Mouse (Mus musculus): ENCODE results near the gene Ctbp2. TPM values are rescaled to one million over a fixed set of nuclear protein-coding genes. Genes with fewer than 3 reads are reported as not detected.

The Ctbp2 gene
- polyA plus RNA-seq, 1 experiment from 2014 or later: 134 TPM

- Histone ChIP-seq H3K9me3 (ENCODE audit: control insufficient read depth, low read length) (no peaks in the 10 kb centered on the region), H3K9ac (ENCODE audit: low read depth, low read length) (no peak overlapping the region), H3K4me2 (replicated peaks; ENCODE audit: low read depth, low read length) (no peak overlapping the region), H3K4me1 (replicated peaks; ENCODE audit: control insufficient read depth, insufficient read depth, low read length) (no peaks in the 10 kb centered on the region), H3K27ac (ENCODE audit: low read depth, low read length) (no peak overlapping the region), H3K27me3 (ENCODE audit: control insufficient read depth, insufficient read depth, low read length) (no peaks in the 10 kb centered on the region), H3K36me3 (ENCODE audit: control insufficient read depth, insufficient read depth, low read length) (no peaks in the 10 kb centered on the region), H3K4me3 (ENCODE audit: low read depth, low read length) (no peak overlapping the region)
- 94% methylated on average over 8 of the region's 8 CpGs for WGBS
- no peak for ATAC-seq (ENCODE audit: low FRiP score)
- no peak for DNase-seq (ENCODE audit: low spot score)
These were observed 71.3 kb downstream of the Ctbp2 start for GRCm38 (mm10) chr7:133052819-133053218.

- Histone ChIP-seq H3K36me3 (ENCODE audit: control insufficient read depth, insufficient read depth, low read length) (no peaks in the 10 kb centered on the region), H3K9me3 (ENCODE audit: control insufficient read depth, low read length) (no peaks in the 10 kb centered on the region), H3K9ac (ENCODE audit: low read depth, low read length) (no peak overlapping the region), H3K4me3 (ENCODE audit: low read depth, low read length) (no peak overlapping the region), H3K27me3 (ENCODE audit: control insufficient read depth, insufficient read depth, low read length) (no peaks in the 10 kb centered on the region), H3K27ac (ENCODE audit: low read depth, low read length) (no peak overlapping the region), H3K4me1 (replicated peaks; ENCODE audit: control insufficient read depth, insufficient read depth, low read length) (no peaks in the 10 kb centered on the region), H3K4me2 (replicated peaks; ENCODE audit: low read depth, low read length) (no peak overlapping the region)
- WGBS: 89% methylated on average over 6 of the region's 6 CpGs
- ATAC-seq (ENCODE audit: low FRiP score) (no peak), DNase-seq (ENCODE audit: low spot score) (no peak)
These were observed 73.5 kb downstream of the Ctbp2 start for GRCm38 (mm10) chr7:133050681-133051080.

GRCm38 (mm10) chr7:133048085-133048630 lies 76.0 kb downstream of the Ctbp2 start:
- no peak overlapping the region for H3K4me2 ChIP-seq (replicated peaks; ENCODE audit: low read depth, low read length)
- WGBS: 84% methylated on average over 3 of the region's 3 CpGs
- no peak for DNase-seq (ENCODE audit: low spot score)
- no peaks in the 10 kb centered on the region for H3K9me3 ChIP-seq (ENCODE audit: control insufficient read depth, low read length)
- no peak overlapping the region for H3K9ac ChIP-seq (ENCODE audit: low read depth, low read length)
- no peak overlapping the region for H3K27ac ChIP-seq (ENCODE audit: low read depth, low read length)
- H3K36me3 ChIP-seq (ENCODE audit: control insufficient read depth, insufficient read depth, low read length): no peaks in the 10 kb centered on the region
- no peaks in the 10 kb centered on the region for H3K4me1 ChIP-seq (replicated peaks; ENCODE audit: control insufficient read depth, insufficient read depth, low read length)
- no peaks in the 10 kb centered on the region for H3K27me3 ChIP-seq (ENCODE audit: control insufficient read depth, insufficient read depth, low read length)
- no peak overlapping the region for H3K4me3 ChIP-seq (ENCODE audit: low read depth, low read length)
- ATAC-seq (ENCODE audit: low FRiP score): no peak

- no peak overlapping the region for H3K27ac ChIP-seq (ENCODE audit: low read depth, low read length)
- H3K4me2 ChIP-seq (replicated peaks; ENCODE audit: low read depth, low read length): no peak overlapping the region
- no peaks in the 10 kb centered on the region for H3K27me3 ChIP-seq (ENCODE audit: control insufficient read depth, insufficient read depth, low read length)
- no peaks in the 10 kb centered on the region for H3K36me3 ChIP-seq (ENCODE audit: control insufficient read depth, insufficient read depth, low read length)
- WGBS: 88% methylated on average over 4 of the region's 4 CpGs
- DNase-seq (ENCODE audit: low spot score) (no peak), ATAC-seq (ENCODE audit: low FRiP score) (no peak)
- no peak overlapping the region for H3K9ac ChIP-seq (ENCODE audit: low read depth, low read length)
- no peak overlapping the region for H3K4me3 ChIP-seq (ENCODE audit: low read depth, low read length)
- no peaks in the 10 kb centered on the region for H3K9me3 ChIP-seq (ENCODE audit: control insufficient read depth, low read length)
- H3K4me1 ChIP-seq (replicated peaks; ENCODE audit: control insufficient read depth, insufficient read depth, low read length): no peaks in the 10 kb centered on the region
These were observed 76.9 kb downstream of the Ctbp2 start for GRCm38 (mm10) chr7:133047287-133047686.

- H3K27ac ChIP-seq (ENCODE audit: low read depth, low read length): no peak overlapping the region
- no peak overlapping the region for H3K4me2 ChIP-seq (replicated peaks; ENCODE audit: low read depth, low read length)
- H3K9me3 ChIP-seq (ENCODE audit: control insufficient read depth, low read length): no peaks in the 10 kb centered on the region
- no peak for ATAC-seq (ENCODE audit: low FRiP score)
- no peak for DNase-seq (ENCODE audit: low spot score)
- no peaks in the 10 kb centered on the region for H3K27me3 ChIP-seq (ENCODE audit: control insufficient read depth, insufficient read depth, low read length)
- 80% methylated on average over 4 of the region's 4 CpGs for WGBS
- no peak overlapping the region for H3K9ac ChIP-seq (ENCODE audit: low read depth, low read length)
- no peaks in the 10 kb centered on the region for H3K36me3 ChIP-seq (ENCODE audit: control insufficient read depth, insufficient read depth, low read length)
- no peak overlapping the region for H3K4me3 ChIP-seq (ENCODE audit: low read depth, low read length)
- H3K4me1 ChIP-seq (replicated peaks; ENCODE audit: control insufficient read depth, insufficient read depth, low read length): no peaks in the 10 kb centered on the region
These were observed 79.4 kb downstream of the Ctbp2 start for GRCm38 (mm10) chr7:133044721-133045120.

GRCm38 (mm10) chr7:133041784-133042183 lies 82.4 kb downstream of the Ctbp2 start:
- WGBS: 80% methylated on average over 3 of the region's 3 CpGs
- no peaks in the 10 kb centered on the region for H3K9me3 ChIP-seq (ENCODE audit: control insufficient read depth, low read length)
- H3K4me1 ChIP-seq (replicated peaks; ENCODE audit: control insufficient read depth, insufficient read depth, low read length): peaks cover 5% of the 10 kb centered on the region; the same call in 1 of the 2 replicates

GRCm38 (mm10) chr7:133040688-133041345 lies 83.3 kb downstream of the Ctbp2 start:
- no peak overlapping the region for H3K4me2 ChIP-seq (replicated peaks; ENCODE audit: low read depth, low read length)
- no peak overlapping the region for H3K9ac ChIP-seq (ENCODE audit: low read depth, low read length)
- no peak for DNase-seq (ENCODE audit: low spot score)
- H3K27ac ChIP-seq (ENCODE audit: low read depth, low read length): no peak overlapping the region
- H3K9me3 ChIP-seq (ENCODE audit: control insufficient read depth, low read length): no peaks in the 10 kb centered on the region
- H3K4me1 ChIP-seq (replicated peaks; ENCODE audit: control insufficient read depth, insufficient read depth, low read length): peaks cover 8% of the 10 kb centered on the region; the same call in 1 of the 2 replicates
- no peak overlapping the region for H3K4me3 ChIP-seq (ENCODE audit: low read depth, low read length)
- 81% methylated on average over 3 of the region's 3 CpGs for WGBS
- no peak for ATAC-seq (ENCODE audit: low FRiP score)
- no peaks in the 10 kb centered on the region for H3K27me3 ChIP-seq (ENCODE audit: control insufficient read depth, insufficient read depth, low read length)
- H3K36me3 ChIP-seq (ENCODE audit: control insufficient read depth, insufficient read depth, low read length): no peaks in the 10 kb centered on the region

More at GRCm38 (mm10) chr7:133041784-133042183, 82.4 kb downstream of the Ctbp2 start:
- Histone ChIP-seq H3K36me3 (ENCODE audit: control insufficient read depth, insufficient read depth, low read length) (no peaks in the 10 kb centered on the region), H3K9ac (ENCODE audit: low read depth, low read length) (no peak overlapping the region), H3K27me3 (ENCODE audit: control insufficient read depth, insufficient read depth, low read length) (no peaks in the 10 kb centered on the region), H3K4me2 (replicated peaks; ENCODE audit: low read depth, low read length) (no peak overlapping the region), H3K27ac (ENCODE audit: low read depth, low read length) (no peak overlapping the region), H3K4me3 (ENCODE audit: low read depth, low read length) (no peak overlapping the region)
- DNase-seq (ENCODE audit: low spot score) (no peak), ATAC-seq (ENCODE audit: low FRiP score) (no peak)

- no peak for ATAC-seq (ENCODE audit: low FRiP score)
- no peaks in the 10 kb centered on the region for H3K27me3 ChIP-seq (ENCODE audit: control insufficient read depth, insufficient read depth, low read length)
These were observed 84.4 kb downstream of the Ctbp2 start for GRCm38 (mm10) chr7:133039556-133040255.

More at GRCm38 (mm10) chr7:133039556-133040255, 84.4 kb downstream of the Ctbp2 start:
- DNase-seq (ENCODE audit: low spot score): no peak
- Histone ChIP-seq H3K27ac (ENCODE audit: low read depth, low read length) (no peak overlapping the region), H3K4me2 (replicated peaks; ENCODE audit: low read depth, low read length) (no peak overlapping the region), H3K4me3 (ENCODE audit: low read depth, low read length) (no peak overlapping the region), H3K4me1 (replicated peaks; ENCODE audit: control insufficient read depth, insufficient read depth, low read length) (peaks cover 8% of the 10 kb centered on the region; the same call in 1 of the 2 replicates), H3K9me3 (ENCODE audit: control insufficient read depth, low read length) (no peaks in the 10 kb centered on the region), H3K36me3 (ENCODE audit: control insufficient read depth, insufficient read depth, low read length) (no peaks in the 10 kb centered on the region), H3K9ac (ENCODE audit: low read depth, low read length) (no peak overlapping the region)
- WGBS: 87% methylated on average over 3 of the region's 3 CpGs

All from hindbrain, embryonic 11.5 days (tissue).